Mouse (Mus musculus) ovary, postnatal 36 days (tissue): Measurements from ENCODE around the gene Mef2d.

Source experiments
- DNase-seq: peaks from one replicate; pipeline ENCODE4 v3.0.0; 2022; ENCODE audit warnings: low spot score, mixed read lengths

Gene Mef2d

DNA sequence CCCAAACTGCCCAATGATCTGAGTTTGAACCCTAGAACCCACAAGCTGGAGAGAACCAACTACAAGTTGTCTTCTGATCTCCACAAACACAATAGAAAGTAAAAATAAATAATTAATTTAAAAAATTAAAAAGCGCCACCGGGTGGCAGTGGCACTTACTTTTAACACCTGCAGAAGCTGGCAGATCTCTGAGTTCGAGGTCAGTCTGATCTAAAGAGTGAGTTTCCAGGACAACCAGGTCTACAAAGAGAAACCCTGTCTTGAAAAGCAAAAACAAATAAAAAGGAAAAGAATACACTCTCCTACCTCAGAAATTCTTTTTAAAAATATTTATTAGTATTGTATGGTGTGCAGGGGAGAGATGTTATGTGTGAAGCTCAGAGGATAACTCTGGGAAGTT is 4.4 kb upstream of the Mef2d start:
- no peak for DNase-seq

DNA sequence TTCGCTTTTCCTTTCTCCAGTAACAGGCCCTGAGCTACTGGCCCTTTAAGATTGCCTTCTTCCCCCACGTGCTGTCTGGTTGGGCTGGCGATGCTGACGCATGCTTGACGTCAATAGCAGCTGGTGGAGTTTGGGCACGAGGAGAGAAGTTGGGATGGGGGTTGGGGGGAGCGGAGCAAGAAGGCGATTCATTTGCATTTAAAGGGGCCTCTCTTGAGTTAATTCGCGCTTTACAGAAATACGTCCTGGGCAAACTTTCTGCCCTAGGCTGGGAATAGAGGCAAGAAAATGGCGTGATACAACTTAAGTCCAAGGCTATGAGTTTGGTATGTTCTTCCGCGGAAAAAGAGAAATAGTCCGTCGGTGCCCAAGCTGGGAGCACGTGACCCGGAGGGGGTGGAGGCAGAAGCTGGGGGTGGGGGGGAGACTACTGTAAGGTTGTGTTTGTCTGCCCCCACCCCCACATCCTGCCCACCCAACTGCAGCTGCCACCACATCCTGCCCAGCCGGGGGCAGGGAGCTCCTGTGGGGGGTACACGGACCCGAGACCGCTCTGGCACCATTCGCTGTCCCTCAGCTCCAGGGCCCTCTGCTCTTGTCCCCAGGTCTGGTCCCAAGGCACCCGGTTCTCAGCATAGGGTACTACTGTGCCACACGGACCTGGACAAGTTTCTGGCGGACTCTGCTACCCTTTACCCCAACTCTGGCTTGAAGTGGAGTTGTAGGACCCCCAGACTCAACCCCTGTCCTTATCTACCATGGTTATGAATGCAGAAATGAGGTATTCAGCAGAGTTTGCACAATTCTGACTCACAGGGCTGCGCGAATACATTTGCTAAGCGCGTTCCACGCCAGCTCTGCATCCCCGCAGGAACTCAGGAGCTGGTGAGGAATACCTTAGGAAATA is 3.6 kb upstream of the Mef2d start:
- peak; percentile 89 for DNase-seq

DNA sequence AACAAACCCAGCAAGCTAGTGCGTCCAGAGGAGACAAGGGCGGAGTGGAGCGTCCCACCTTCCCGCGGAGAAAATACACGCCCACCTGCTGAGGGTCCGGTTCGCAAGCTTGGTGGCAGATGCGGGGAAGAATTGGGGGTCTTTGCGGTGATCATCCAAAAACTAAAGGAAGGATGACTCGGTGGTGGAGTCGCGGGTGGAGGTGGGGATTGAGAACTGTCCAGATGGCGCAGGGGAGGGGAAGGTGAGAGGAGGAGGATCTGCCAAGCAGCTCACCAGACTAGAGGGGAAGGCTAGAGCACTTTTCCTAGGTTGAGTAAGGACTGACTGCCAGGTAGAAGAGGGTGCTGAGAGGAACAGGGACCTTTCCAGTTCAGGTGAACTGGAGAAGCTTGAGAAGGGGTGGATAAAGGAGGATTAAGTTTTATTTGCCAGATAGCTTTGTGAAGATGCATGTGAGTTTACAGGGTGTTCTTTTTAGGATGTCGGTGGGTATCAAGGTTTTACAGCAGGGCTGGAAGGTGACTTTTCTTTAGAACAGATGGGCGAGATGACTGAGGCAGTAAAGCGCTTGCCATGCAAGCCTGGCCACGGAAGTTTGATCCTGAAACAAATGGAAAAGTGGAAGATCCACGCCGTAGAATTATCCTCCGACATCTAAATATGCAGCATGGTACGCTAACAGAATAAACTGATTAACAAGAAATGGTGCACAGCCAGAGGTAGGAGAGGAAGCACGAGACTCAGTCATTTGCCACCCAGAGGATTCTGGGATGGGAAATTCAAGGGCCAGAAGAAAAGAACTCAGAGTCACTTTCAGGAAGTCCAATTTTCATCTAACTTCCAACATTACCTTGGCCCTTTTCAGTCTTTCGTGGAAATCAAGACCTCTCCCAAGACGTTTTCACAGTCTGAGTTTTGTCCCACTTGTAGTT is 2.7 kb upstream of the Mef2d start:
- no peak for DNase-seq

DNA sequence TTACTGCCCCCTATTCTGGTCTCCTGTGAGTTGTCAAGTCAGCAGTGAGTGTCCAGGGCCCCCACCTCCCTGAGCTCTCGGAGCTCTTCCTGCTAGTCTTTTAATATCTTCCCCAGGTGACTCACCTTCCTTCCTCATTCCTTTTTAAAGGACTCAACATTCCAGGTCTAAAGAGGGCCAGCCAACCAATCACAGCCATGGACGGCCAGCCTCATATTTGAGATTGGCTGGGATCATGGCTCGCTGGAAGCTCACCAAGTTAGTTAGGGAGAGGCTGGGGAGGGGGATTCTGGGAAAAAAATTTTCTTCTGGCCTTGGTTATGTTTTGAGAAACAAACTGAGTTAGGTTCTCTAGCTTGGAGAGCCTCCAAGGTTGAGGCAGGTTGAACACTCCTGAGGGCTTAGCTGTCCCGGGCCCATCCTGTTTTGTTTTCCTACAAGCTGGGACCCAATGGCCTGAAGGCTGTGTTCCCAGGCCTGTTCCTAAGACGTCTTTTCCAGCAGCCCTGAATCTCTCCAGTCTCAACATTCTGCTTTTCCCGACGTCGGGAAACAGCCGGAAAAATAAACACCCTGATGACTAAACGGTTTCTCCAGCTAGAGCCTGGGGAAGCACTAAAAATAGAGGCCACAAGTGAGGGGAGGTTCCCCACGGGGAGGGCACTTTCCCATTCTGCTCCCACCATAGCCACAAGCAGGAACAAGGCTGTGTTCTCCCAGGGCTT is 1.8 kb upstream of the Mef2d start:
- peak; percentile 64 for DNase-seq

DNA sequence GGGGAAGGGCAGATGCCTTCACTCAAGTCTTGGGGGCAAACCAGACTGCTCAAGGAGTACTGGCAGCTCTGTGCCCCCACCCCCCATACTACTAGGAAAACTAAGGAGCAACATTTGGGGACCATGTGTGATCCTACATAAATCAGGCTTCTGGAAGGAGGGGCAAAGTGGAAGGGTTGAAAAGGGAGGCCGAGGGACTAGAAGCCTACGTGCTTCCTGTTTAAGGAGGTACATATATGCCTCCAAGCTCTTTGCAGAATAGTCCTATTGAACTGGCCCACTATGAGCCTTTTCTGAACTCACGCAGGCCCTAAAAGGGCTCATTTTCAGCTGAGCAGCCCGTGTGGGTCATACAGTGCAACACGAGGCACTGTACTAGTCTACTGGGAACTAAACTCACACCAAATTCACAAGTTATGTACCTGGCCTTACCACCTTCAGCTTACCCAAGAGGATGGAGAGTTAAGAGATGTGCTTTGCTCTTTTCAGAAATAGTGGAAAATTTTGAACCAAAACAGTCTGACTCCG is 1.2 kb upstream of the Mef2d start:
- no peak for DNase-seq

DNA sequence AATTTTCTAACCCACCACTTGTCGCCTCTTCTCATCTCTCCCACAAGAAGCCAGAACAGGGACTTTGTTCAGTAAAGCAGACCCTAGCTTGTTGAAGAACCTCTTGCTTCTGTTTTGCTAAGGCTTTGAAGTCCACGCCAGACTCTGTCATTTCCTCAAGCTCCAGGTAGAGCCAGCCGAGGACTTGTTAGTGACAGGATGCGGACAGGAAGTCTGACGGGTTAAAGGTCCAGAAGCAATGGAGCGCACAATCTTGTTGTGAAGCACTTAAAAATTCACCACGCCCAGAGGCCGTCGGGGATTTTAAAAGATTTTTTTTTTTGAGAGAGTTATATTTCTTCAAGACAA is 759 bp upstream of the Mef2d start:
- no peak for DNase-seq

DNA sequence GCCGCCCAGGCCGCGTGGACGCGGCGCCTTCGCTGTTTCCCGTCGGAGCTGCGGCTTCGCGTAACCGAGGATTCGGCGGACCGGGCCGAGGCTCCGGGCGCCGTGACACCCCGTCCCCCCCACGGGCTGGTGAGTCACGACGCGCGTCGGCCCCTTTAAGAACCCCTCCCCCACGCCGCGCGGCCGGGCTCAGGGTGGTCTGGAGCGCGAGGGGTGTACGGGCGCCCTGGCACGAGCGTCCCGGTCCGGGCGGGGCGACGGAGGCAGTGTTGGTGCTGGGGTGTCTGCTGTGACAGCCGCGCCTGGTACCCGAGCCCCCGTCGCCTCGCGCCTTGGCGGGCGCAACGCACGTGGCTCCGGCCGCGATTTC is 359 bp downstream of the Mef2d start:
- DNase-seq, result no peak

DNA sequence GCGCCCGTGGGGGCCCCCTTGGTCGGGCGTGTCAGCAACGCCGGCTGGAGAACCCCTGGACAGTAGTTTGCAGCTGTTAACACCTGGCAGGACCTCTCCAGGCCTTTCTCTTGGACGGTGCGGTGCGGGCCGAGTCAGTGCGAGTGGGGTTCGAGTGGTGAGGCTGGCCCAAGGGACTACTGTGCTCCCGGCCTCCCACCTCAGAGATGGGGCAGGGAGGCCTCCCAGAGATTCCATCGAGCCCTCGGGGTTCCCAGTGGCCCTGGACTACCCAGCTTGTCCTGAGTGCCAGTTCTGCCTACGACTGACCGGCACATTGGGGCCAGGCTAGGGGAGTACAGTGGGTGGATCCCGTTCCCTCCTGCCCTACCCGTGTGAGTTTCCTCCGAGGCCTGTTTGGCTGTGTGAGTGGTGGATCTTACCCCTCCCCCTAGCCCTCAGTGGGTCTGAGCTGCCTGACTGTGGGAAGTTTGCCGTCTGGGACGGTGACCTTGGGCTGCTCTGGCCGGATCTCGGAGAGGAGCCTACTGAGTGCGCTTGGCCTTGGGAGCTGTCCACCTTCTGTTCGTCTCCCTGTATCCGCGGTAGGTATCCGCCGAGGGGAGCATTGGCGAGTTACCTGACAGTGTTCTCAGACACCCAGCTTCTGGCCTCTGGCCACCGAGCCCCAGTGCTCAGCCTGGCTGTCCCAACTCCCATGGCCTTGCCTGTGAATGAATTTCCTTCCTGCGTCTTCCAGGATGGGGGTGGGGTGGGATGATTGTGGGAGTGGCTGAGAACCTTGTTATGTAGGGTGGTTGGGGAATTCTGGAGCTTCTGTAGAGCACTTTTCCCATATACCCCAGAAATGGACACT is 972 bp downstream of the Mef2d start:
- peak; percentile 61 for DNase-seq

DNA sequence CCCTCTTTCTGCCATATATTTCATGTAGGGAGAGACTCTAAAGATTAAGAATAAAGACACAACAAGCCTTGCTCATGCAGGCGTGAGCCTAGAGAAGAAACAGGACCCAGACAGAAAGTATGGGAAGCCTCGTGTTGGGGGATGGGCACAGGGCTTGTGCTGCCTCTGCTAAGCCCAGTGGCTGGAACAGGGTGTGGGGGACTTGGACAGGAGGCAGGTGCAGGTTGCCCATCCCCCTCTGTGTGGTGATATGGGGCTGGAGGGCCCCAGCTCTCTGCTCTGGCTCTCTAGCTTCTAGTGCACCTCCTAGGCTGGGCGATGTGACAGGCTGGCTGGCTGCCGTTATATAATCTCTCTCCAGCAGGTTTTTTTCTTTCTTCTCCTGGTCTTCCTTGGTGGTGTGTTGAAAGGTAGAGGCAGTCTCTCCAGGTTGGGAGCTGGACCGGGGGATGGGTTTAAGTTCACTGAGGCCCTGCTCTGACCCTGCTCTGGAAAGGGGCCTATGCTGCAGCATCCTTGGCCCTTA is 1.9 kb downstream of the Mef2d start:
- no peak for DNase-seq

DNA sequence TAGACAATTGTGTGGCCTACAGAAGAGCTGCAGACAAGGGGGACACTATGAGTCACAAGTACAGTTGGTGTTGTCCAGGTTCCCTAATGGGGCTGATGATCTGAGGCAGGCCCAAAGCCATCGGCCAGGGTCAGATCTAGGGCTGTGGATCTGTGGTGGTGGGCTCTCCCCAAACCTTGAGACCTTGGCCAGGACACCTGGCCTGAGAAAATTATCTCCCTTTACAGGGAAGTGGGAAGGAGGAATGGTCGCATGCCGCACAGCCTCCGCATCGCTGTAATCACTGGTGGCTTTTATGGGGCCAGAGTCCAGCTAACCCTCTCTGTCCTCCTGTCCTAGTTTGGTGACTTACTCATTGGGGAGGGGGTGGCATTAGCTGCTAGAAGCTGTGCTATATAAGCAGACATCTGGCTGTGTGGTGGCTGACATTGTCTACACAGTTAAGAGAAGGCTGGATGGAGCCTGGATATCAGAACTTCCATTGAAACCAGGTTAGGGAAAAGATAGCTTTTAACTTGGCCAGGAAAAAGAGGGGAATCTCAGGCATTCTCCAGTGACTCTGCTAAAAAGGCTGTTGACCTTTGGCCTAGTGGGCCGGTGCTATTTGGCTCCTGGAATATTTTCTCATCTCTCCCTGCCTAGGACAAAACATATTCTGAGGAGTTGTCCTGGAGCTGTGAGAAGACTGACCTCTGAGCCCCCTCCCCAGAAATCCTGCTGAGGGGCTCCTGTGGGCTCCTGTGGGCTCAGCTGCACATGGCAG is 2.7 kb downstream of the Mef2d start:
- DNase-seq, result no peak

DNA sequence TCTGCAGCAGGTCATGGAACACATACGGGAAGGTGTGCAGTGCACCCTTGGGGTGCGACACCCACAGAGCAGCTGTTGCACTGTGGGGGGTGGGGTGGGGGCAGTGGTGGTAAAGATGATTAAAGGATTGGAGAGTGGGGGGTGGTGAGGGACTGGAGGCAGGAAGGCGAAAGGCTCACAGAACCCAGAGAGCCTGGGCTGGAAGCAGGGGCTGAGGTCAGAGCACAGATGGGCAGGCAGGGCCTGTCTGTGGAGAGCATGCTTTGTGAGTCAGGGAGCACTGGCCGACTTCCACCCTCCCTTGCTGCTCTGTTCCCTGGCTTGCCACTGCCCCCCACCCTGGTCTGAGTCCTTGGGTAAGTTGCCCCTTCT is 3.2 kb downstream of the Mef2d start:
- no peak for DNase-seq

DNA sequence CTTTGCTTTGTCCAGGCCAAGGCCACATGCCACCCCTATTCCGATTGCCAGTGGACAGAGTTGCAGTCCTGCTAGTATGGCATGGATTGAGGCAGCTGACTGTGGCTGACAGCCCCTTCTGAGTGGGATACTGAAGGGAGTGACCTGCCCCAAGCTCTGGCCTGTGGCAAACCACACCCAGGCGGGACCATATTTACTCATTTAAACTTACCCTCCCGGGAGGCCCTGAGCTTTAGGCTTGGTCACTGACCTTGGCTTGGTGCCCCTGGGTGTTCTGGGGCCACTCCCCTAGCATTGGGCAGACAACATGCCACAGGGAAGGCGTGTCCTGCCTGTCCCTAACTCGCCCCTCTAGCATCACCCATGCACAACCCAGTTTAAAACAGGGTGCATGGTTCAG is 3.8 kb downstream of the Mef2d start:
- DNase-seq, result no peak

DNA sequence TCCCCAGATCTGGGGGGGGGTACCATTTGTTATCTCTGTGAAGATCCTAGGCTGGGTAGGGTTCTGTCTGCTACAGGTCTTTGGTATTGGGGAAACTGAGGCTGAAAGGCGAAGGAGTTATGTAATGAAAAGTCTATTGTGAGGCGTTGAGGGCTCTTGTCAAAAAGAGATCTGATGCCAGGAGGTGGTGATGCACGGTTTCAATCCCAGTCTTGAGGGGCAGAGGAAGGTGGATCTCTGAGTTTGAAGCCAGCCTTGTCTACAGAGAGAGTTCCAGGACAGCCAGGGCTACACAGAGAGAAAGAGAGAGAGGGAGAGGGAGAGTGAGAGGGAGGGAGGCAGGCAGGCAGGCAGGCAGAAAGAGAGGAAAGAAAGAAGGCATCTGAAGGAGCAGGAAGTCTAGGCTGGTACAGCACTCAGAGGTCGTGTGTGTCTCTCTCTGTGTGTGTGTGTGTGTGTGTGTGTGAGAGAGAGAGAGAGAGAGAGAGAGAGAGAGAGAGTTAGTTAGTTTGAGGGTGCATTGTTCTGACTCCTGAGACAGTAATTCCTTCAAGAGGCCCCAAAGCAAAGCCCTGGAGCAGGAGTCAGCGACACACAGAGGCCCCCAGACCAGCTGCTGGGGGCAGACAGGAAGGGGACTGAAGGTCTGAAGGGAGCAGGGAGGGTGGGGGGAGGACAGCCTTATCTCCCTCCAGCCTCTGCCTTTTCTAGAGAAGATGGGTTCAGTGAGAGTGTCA is 4.4 kb downstream of the Mef2d start:
- no peak for DNase-seq

DNA sequence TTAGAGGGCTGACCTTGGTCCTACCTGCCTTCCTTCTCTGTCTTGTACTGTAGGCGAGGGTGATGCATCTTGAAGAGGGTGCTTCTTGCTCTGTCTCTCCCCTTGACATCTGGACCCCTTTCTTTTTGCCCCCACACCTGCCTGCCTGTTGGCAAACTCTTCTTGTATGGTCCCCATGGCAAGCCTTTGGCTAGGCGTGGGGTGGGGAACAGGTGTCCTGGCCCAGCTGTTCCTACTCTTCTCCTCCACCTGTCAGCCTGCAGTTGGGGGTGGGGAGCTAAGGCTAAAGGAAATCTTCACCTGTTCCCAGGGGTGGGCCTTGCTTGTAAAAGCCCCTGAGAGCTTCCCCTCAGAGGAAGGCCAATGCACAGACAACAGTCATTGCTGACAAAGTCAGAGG is 5.3 kb downstream of the Mef2d start:
- DNase-seq, result no peak

DNA sequence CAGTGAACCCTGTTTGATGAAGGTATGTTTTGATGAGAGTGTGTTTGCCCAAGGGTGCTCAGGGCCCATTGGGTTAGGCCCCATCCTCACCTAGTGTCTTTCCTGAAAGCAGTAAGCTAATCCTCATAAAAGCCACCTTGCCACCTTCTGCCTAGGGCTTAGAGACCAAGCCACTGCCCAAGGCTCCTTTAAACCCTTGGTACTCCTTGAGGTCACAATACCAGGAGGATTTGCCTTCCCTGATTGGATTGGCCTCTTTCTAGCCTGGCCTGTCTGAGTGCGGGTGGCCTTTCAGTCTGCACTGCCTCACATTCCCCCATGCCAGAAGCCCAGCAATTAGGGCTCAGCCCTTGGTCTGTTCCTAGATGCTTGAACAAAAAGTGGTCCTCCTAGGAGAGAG is 5.7 kb downstream of the Mef2d start:
- DNase-seq, result no peak

DNA sequence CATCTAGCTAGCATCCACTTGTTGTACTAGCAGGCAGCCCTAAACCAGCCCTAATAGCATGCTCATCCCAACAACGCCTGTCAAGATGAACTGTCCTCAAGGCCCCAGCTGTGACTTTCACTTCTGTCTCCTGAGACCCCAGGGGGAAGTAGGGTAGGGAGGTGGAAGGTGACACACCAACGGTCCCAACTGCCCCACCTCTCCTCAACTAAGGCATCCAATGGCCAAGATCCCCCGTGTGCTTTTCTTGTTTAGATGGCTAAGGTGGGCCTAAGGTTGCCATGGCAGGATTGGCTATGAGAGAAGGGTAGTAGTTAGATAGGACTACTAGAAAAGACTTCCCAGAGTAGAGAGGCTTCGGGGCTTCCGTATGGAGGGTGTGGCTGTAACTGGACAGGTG is 6.2 kb downstream of the Mef2d start:
- no peak for DNase-seq

DNA sequence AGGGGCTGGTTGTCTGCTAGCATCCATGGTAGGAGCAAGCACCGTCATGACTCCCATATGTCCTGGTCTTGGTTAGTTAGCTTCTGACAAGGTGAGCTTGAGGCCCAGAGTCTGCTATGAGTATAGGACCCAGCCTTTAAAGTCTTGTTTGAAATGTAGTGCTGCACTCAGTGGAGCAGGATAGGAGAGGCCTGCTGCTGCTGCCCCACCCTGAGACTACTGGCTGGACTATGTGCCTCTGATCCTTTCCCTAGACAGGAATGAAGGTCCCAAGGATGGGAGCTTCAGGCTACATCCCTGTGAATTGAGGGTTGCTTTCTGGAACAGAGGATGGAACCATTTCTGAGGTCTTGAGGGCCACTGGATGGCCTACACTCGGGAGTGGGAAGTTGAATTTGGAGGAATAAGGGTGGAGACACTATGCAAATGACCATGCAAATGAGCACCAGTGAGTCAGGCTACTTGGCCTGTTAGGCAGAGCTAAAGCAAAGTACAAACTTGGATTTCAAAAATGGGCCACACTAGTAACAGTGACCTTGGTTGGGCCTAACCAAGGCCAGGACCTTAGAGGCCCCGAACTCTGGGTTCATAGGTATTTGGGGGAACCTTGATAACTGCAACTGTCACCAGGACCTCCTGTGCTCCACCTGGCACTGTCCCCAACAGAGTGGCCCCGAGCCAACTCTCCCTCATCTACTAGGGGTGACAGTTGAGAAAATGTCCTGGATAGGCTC is 6.8 kb downstream of the Mef2d start:
- peak; percentile 46 for DNase-seq

DNA sequence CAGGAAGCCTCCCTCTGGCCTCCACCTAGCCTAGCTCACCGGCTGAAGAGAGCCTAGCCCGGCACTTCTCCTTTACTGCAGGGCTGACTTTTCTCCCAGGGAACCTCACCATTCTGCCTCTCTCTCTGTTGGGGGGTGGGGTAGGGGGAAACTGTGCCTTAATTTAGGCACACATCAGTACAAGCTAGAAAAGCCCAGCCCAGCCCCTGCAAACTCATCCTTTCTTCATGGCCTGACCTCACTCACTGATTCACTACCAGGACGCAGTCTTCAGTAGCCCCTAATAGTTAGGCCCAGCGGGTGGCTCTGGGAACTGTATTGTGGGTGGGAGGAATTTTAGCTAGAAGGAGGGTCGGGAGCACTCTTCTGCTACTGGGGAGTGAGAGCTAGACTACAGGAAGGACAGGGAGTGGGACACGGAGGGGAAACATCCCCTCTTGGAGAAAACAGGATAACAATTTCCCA is 7.4 kb downstream of the Mef2d start:
- DNase-seq, result no peak
